Mouse (Mus musculus): ENCODE data around the gene Adk. TPM values are rescaled to one million over a fixed set of nuclear protein-coding genes. Genes with fewer than 3 reads are reported as not detected.

The Adk gene
- polyA plus RNA-seq, 1 experiment = 54.0 TPM

DNA sequence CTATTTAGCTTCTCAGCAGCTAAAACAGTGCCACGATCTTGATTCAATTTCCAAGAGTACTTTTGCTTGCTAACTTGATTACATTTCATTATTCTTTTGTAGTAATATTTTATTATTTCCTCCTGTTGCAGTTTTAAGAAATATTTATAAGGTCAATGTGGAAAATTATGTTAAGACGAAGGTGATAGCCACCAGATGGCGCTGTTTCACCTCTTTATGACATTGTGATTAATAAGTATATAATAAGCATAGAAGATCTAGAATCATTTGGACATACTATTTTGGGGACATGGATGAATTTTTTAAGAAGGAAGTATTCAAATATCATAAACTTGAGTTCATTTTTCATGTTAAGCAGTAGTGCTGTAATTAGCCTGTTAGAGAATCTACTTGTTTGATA, 68.1 kb downstream of the Adk start:
- no peak for DNase-seq
- no peak overlapping the region for H3K4me3 ChIP-seq (replicated peaks; ENCODE audit: extremely low read depth, low read depth, low read length)
- TF ChIP-seq POLR2A (IDR thresholded peaks at IDR 0.05; ENCODE audit: borderline replicate concordance, extremely low read depth, low read depth, low read length) (no peak), CTCF (IDR thresholded peaks at IDR 0.05; ENCODE audit: insufficient read depth, low read length) (peak; percentile 35; the same call in 1 of the 2 replicates)
- no peaks in the 10 kb centered on the region for H3K4me1 ChIP-seq (ENCODE audit: control insufficient read depth, insufficient read depth, low read length)
- WGBS = 27% methylated on average over 3 of the region's 3 CpGs

DNA sequence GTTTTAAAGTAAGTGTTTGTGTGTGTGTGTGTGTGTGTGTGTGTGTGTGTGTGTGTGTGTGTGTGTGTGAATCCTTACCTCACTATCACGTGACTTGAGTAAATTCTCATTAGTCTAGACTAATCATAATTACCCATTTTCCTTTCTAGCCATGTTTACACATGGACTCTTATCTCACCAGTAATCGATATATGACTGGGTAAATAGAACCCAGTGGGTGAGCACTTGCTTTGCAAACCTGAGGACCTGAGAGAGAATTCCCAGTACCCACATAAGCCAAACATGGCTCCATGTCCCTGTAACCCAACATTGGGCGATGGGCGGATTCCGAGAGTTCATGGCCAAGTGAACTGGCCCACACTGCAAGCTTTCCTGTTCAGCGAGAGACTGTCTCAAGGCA, 74.8 kb downstream of the Adk start:
- DNase-seq = no peak
- WGBS = 92% methylated on average over 6 of the region's 6 CpGs
- peaks cover 2% of the 10 kb centered on the region; the same call in 1 of the 2 replicates for H3K4me1 ChIP-seq (ENCODE audit: control insufficient read depth, insufficient read depth, low read length)

DNA sequence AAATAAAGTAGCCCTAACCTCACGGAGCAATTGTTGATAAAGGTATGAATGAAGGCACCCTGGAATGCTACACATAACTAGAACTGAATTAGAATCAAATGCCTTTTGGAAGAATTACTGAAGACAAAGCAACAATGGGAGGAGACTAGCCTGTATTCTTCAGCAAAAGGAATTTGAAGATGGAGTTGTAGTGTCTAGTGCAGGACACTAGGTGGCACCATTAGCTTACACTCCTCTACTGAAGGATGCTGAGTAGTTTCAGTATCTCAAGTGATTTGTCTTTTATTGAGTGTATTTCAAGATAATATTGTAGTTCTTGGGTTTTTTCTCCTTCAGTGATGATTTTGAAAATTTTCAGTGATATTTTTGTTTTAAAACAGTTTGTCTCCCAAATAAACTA, 84.5 kb downstream of the Adk start:
- no peaks in the 10 kb centered on the region for H3K4me1 ChIP-seq (ENCODE audit: control insufficient read depth, insufficient read depth, low read length)
- 41% methylated on average over 1 of the region's 1 CpGs for WGBS
- no peak for TF ChIP-seq POLR2A (IDR thresholded peaks at IDR 0.05; ENCODE audit: borderline replicate concordance, extremely low read depth, low read depth, low read length)
- peak; percentile 66 for TF ChIP-seq CTCF (IDR thresholded peaks at IDR 0.05; ENCODE audit: insufficient read depth, low read length)
- no peak overlapping the region for H3K4me3 ChIP-seq (replicated peaks; ENCODE audit: extremely low read depth, low read depth, low read length)
- DNase-seq = no peak

More for the DNA sequence above, 74.8 kb downstream of the Adk start:
- no peak overlapping the region for H3K4me3 ChIP-seq (replicated peaks; ENCODE audit: extremely low read depth, low read depth, low read length)
- no peak for TF ChIP-seq POLR2A (IDR thresholded peaks at IDR 0.05; ENCODE audit: borderline replicate concordance, extremely low read depth, low read depth, low read length)

DNA sequence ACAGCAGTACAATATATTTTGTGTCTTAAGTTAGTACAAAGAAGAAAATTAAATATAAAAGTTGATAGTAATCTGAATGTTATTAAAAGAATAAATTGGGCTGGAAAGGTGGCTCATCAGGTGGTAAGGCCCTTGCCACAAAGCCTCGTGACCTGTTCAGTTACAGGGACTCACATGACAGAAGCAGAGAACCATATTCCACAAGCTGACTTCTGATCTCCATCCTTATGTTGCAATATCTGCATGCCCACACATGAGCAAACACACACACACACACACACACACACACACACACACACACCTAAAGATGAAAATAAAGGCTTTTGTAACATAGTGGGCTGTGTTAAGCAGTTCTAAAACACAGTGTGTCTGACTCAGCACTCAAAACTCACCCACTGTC, 90.2 kb downstream of the Adk start:
- Histone ChIP-seq H3K4me1 (ENCODE audit: control insufficient read depth, insufficient read depth, low read length) (peaks cover 2% of the 10 kb centered on the region; the same call in 1 of the 2 replicates), H3K4me3 (replicated peaks; ENCODE audit: extremely low read depth, low read depth, low read length) (no peak overlapping the region)
- TF ChIP-seq CTCF (IDR thresholded peaks at IDR 0.05; ENCODE audit: insufficient read depth, low read length) = no peak
- TF ChIP-seq POLR2A (IDR thresholded peaks at IDR 0.05; ENCODE audit: borderline replicate concordance, extremely low read depth, low read depth, low read length) = no peak
- no peak for DNase-seq
- WGBS = 84% methylated on average over 1 of the region's 1 CpGs

DNA sequence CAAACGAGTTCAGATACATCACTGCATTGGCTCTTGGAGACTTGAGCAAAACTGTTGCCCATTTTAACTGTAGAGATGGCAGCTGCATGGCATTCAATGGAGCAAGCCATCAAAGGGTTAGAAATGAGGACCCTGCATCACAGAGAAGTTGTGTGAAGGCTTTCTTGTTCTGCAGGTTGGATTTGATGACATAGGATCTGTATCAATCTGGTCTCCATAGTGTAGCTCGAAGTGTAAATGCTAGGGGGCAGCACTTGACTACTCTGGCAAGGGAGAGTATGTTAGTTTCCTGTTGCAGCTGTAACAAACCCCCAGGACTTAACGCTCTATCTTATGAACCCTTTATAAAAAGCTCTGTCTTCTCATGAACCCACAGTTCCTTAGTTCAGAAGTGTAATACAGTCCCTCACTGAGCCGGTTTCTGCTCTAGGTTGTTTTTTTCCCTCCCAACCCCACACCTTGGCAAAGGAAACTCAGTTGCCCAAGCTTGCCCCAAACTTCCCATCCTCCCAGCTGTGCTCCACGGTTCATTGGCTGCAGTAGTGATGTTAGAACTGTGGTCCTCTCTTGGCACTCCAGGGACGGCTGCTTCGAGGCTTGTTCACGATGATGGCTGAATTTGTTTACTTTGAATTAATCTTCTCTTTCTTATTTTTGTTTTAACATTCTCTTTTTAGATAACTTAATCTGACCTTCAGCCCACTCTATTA, 91.2 kb downstream of the Adk start:
- 56% methylated on average over 8 of the region's 8 CpGs for WGBS
- DNase-seq = no peak
- no peak for TF ChIP-seq POLR2A (IDR thresholded peaks at IDR 0.05; ENCODE audit: borderline replicate concordance, extremely low read depth, low read depth, low read length)
- TF ChIP-seq CTCF (IDR thresholded peaks at IDR 0.05; ENCODE audit: insufficient read depth, low read length) = no peak
- Histone ChIP-seq H3K4me3 (replicated peaks; ENCODE audit: extremely low read depth, low read depth, low read length) (no peak overlapping the region), H3K4me1 (ENCODE audit: control insufficient read depth, insufficient read depth, low read length) (peaks cover 2% of the 10 kb centered on the region; the same call in 1 of the 2 replicates)

DNA sequence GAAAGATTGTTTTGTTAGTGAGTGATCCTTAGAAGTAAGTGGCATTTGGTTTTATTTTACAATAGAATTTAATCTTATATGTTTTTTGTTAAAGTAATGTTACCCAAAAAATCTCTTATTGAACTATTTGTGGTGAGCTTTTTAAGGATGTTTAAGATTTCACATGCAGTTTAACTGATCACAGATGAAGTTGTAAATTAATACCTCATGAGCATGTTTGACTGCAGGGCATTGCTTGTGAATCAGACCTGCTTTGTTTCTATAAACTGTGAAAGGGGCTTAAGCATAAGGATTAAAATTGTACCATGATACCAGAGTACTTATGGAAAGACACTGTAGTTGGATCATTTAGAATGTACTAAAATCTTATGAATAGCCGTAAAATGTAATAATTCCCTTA, 94.8 kb downstream of the Adk start:
- peaks cover 2% of the 10 kb centered on the region; the same call in 1 of the 2 replicates for H3K4me1 ChIP-seq (ENCODE audit: control insufficient read depth, insufficient read depth, low read length)
- no peak for DNase-seq
- WGBS = 100% methylated on average over 1 of the region's 1 CpGs
- no peak for TF ChIP-seq POLR2A (IDR thresholded peaks at IDR 0.05; ENCODE audit: borderline replicate concordance, extremely low read depth, low read depth, low read length)
- no peak for TF ChIP-seq CTCF (IDR thresholded peaks at IDR 0.05; ENCODE audit: insufficient read depth, low read length)
- no peak overlapping the region for H3K4me3 ChIP-seq (replicated peaks; ENCODE audit: extremely low read depth, low read depth, low read length)

DNA sequence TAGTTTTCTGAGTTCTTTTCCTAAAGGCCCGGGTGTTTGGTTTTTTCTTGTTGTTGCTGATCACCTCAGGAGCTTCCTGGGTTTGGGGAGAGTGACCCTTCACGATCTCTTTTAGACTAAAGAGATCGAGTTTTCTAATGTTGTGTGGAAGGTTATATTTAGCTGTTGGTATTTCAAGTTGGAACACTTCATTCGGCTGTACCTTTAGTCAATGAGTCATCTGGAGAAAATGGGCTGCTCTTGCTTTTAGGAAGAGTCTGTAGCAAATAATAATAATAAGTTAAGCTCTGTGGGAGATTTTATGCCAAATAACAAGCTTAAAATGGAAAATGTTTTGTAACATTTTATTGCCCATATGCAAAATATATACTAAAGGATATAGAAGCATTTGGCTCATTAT, 97.9 kb downstream of the Adk start:
- 49% methylated on average over 4 of the region's 4 CpGs for WGBS
- TF ChIP-seq POLR2A (IDR thresholded peaks at IDR 0.05; ENCODE audit: borderline replicate concordance, extremely low read depth, low read depth, low read length) (no peak), CTCF (IDR thresholded peaks at IDR 0.05; ENCODE audit: insufficient read depth, low read length) (no peak)
- Histone ChIP-seq H3K4me1 (ENCODE audit: control insufficient read depth, insufficient read depth, low read length) (no peaks in the 10 kb centered on the region; the same call in 1 of the 2 replicates), H3K4me3 (replicated peaks; ENCODE audit: extremely low read depth, low read depth, low read length) (no peak overlapping the region)
- DNase-seq = no peak

DNA sequence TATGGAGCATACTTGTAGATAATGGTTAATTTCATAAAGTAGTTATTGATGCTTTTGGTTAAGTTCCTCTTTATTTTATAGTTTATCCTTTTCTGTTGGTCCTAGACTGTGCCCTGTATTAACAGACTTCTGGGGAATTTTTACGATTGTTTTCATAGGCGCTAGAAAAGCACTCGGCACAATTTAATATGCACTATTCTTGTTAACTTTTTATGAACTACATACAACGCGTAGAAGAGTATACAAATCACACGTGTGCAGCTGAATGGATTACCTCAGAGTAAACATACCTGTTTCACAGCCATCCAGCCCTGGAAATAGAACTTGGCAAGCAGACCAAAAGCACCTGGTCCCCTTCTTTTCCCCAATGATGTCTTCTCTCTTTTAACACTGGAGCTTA, 99.7 kb downstream of the Adk start:
- Histone ChIP-seq H3K4me3 (replicated peaks; ENCODE audit: extremely low read depth, low read depth, low read length) (no peak overlapping the region), H3K4me1 (ENCODE audit: control insufficient read depth, insufficient read depth, low read length) (no peaks in the 10 kb centered on the region; the same call in 1 of the 2 replicates)
- WGBS = 67% methylated on average over 6 of the region's 6 CpGs
- no peak for DNase-seq
- TF ChIP-seq CTCF (IDR thresholded peaks at IDR 0.05; ENCODE audit: insufficient read depth, low read length) (no peak), POLR2A (IDR thresholded peaks at IDR 0.05; ENCODE audit: borderline replicate concordance, extremely low read depth, low read depth, low read length) (no peak)

DNA sequence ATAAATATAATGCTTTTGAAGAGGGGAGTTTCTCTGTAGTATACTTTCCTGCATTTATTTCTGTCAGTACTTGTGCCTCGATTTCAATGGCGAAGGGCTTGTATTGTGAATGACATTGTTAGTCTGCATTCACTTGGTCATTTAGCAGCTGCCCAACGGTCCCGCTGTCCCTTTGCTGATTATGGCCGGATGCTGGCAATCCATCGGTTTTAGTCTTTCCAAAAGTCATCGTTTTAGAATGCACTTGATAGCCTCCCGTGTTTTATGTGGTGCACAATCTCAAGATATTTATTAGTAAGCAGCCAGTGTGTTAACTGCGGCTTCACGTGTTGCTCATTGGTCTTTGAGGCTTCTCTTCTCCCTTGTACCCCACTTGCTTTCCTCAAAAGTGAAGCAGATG, 113.3 kb downstream of the Adk start:
- TF ChIP-seq CTCF (IDR thresholded peaks at IDR 0.05; ENCODE audit: insufficient read depth, low read length) = no peak
- TF ChIP-seq POLR2A (IDR thresholded peaks at IDR 0.05; ENCODE audit: borderline replicate concordance, extremely low read depth, low read depth, low read length) = no peak

DNA sequence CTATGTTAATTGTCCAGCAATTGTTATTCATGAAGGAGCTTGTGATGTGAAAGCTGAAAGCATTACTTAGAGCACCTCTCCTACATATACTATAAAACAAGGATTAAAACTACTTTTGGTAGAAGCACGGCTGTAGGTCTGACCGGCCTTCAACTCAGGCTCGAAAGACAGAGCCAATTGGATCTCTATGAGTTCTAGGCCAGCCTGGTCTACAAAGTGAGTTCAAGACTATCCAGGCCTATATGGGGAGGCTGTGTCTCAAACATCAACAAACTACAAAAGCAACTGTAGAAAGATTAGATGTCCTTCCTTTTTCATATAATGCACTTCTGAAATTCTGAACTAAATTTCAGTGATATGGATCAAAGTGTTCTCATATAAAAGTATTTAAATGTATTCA, 113.7 kb downstream of the Adk start:
- TF ChIP-seq POLR2A (IDR thresholded peaks at IDR 0.05; ENCODE audit: borderline replicate concordance, extremely low read depth, low read depth, low read length) = no peak
- no peak for TF ChIP-seq CTCF (IDR thresholded peaks at IDR 0.05; ENCODE audit: insufficient read depth, low read length)
- 98% methylated on average over 3 of the region's 3 CpGs for WGBS
- Histone ChIP-seq H3K4me3 (replicated peaks; ENCODE audit: extremely low read depth, low read depth, low read length) (no peak overlapping the region), H3K4me1 (ENCODE audit: control insufficient read depth, insufficient read depth, low read length) (no peaks in the 10 kb centered on the region)
- no peak for DNase-seq

More for the DNA sequence above, 113.3 kb downstream of the Adk start:
- 95% methylated on average over 10 of the region's 10 CpGs for WGBS
- Histone ChIP-seq H3K4me3 (replicated peaks; ENCODE audit: extremely low read depth, low read depth, low read length) (no peak overlapping the region), H3K4me1 (ENCODE audit: control insufficient read depth, insufficient read depth, low read length) (no peaks in the 10 kb centered on the region)
- no peak for DNase-seq

Measured in lung, adult 2 months (tissue).